Mouse (Mus musculus): ENCODE data around the gene Mgl2. TPM values are rescaled to one million over a fixed set of nuclear protein-coding genes. Genes with fewer than 3 reads are reported as not detected.
"Not testable (repeated sequence)": the region's sequence is repeated elsewhere in the genome, so short reads cannot be mapped to it uniquely, and the experiment has no call there.

Mgl2 gene
- polyA plus RNA-seq, 1 experiment from 2014 or later, result not detected

DNA sequence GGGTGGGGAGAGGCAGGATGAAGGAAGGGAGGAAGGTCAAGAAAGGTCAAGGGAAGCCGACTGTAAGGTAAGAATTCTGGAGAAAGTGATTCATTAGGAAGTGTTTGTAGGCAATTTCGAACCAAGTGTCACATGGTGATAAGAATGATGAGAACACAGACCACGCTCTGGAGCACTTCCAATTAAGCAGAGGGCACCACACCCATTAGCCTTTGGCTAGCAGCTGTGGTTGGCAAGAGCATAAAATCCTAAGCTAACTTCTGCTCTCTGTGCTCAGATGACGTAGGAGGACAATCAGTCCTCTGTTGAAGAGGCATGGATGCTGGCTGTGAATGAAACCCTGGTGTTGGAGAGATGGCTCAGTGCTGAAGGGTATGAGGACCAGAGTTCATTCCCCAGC lies 15.6 kb upstream of the Mgl2 start:
- ChIA-PET POLR2A (no interaction called here), CTCF (no interaction called here)
- peaks cover 10% of the 10 kb centered on the region for H3K27me3 ChIP-seq
- DNase-seq (ENCODE audit: low read depth, low spot score), result no peak
- TF ChIP-seq CTCF (IDR thresholded peaks at IDR 0.05), result no peak
- ATAC-seq, result no peak
- in situ Hi-C loops (cut with MboI; ENCODE audit: low pct_unique_long_range_greater_than_20kb), result no loop called here

DNA sequence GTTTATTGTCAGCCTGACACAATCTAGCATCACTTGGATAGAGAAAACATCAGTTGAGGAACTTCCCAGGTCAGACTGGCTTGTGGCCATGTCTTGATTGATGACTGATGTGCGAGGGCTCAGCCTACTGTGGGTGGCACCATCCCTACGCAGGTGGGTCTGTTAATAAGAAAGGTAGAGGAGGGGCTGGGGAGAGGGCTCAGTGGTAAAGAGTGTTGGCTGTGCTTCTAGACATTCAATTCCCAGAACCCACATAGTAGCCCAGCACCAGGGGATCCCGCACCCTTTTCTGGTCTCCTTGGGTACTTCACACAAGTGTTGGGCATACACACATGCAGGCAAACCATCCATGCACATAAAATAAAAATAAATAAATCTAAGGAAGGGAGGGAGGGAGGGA lies 14.2 kb upstream of the Mgl2 start:
- H3K27me3 ChIP-seq, result peaks cover 13% of the 10 kb centered on the region
- ChIA-PET POLR2A (no interaction called here), CTCF (no interaction called here)
- in situ Hi-C loops (cut with MboI; ENCODE audit: low pct_unique_long_range_greater_than_20kb), result no loop called here
- DNase-seq (ENCODE audit: low read depth, low spot score) (no peak), ATAC-seq (no peak)
- no peak for TF ChIP-seq CTCF (IDR thresholded peaks at IDR 0.05)

DNA sequence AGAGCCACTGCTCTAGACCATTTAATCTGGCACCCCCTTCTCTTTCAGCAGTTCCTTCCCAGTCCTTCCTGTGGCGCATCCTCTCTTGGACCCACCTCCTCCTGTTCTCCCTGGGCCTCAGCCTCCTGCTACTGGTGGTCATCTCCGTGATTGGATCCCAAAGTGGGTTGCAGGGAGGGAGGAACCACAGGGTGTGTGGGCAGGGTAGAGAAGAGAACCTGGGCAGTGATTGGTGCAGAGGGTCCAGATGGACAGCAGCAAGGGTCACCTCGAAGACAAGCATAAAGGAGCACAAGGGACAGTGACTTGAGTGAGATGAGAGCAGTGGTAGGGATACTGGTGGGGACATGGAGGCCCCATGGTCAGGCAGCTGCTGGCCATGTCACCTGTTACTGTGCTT lies 4.9 kb downstream of the Mgl2 start:
- DNase-seq (ENCODE audit: low read depth, low spot score); in situ Hi-C loops (cut with MboI; ENCODE audit: low pct_unique_long_range_greater_than_20kb); POLR2A ChIA-PET; ATAC-seq: not testable (repeated sequence)
- peaks cover 43% of the 10 kb centered on the region for H3K27me3 ChIP-seq
- CTCF ChIA-PET, result interaction anchor here (1.5 kb wide), 1 partner anchor 28 kb away, joined by 3 read pairs; no protein-coding TSS in a partner anchor

- DNase-seq (ENCODE audit: low read depth, low spot score); POLR2A ChIA-PET; CTCF ChIA-PET; ATAC-seq; in situ Hi-C loops (cut with MboI; ENCODE audit: low pct_unique_long_range_greater_than_20kb): not testable (repeated sequence)
- peaks cover 51% of the 10 kb centered on the region for H3K27me3 ChIP-seq
Measured at GRCm38 (mm10) chr11:70135925-70136324, 5.8 kb downstream of the Mgl2 start.

GRCm38 (mm10) chr11:70139171-70139570 lies 9.0 kb downstream of the Mgl2 start:
- DNase-seq (ENCODE audit: low read depth, low spot score) (no peak), ATAC-seq (no peak)
- CTCF ChIA-PET, result no interaction called here
- no peak for TF ChIP-seq CTCF (IDR thresholded peaks at IDR 0.05)
- POLR2A ChIA-PET, result no interaction called here
- peaks cover 51% of the 10 kb centered on the region for H3K27me3 ChIP-seq
- in situ Hi-C loops (cut with MboI; ENCODE audit: low pct_unique_long_range_greater_than_20kb), result no loop called here

GRCm38 (mm10) chr11:70151072-70151471 lies 20.9 kb downstream of the Mgl2 start:
- peak; percentile 69 for TF ChIP-seq CTCF (IDR thresholded peaks at IDR 0.05)
- ATAC-seq (peak; percentile 21), DNase-seq (ENCODE audit: low read depth, low spot score) (peak; percentile 19)

DNA sequence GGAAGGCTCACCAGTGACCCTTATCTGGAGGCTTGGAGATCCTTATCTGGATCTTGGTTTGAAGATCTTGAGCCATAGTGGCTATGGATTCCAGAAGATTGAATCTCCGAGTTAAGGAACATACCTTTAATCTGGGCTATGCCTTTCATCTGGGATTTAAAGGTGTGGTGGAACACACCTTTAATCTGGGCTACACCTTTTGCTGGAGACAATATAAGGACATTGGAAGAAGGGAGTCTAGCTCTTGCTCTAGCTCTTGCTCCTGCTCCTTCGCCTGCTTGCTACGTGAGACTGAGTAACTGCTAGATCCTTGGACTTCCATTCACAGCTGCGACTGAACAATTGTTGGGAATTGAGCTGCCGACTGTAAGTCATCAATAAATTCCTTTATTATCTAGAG lies 25.8 kb downstream of the Mgl2 start, which contains the start of gene Clec10a:
Clec10a (plus strand) TSS at position 301 of the 400 bp plus-strand sequence.
- CTCF ChIA-PET; POLR2A ChIA-PET; DNase-seq (ENCODE audit: low read depth, low spot score); ATAC-seq; in situ Hi-C loops (cut with MboI; ENCODE audit: low pct_unique_long_range_greater_than_20kb): not testable (repeated sequence)
- H3K27me3 ChIP-seq, result peaks cover 15% of the 10 kb centered on the region

More at GRCm38 (mm10) chr11:70151072-70151471, 20.9 kb downstream of the Mgl2 start:
- CTCF ChIA-PET, result interaction anchor here (0.9 to 2.2 kb wide), 4 partner anchors 20 to 71 kb away, joined by 3 to 11 read pairs (median 6); partner anchors contain the start of gene Slc16a11
- POLR2A ChIA-PET, result interaction anchor here (0.6 kb wide), 1 partner anchor 79 kb away, joined by 3 read pairs; no protein-coding TSS in a partner anchor
- H3K27me3 ChIP-seq, result peaks cover 30% of the 10 kb centered on the region
- in situ Hi-C loops (cut with MboI; ENCODE audit: low pct_unique_long_range_greater_than_20kb), result no loop called here

DNA sequence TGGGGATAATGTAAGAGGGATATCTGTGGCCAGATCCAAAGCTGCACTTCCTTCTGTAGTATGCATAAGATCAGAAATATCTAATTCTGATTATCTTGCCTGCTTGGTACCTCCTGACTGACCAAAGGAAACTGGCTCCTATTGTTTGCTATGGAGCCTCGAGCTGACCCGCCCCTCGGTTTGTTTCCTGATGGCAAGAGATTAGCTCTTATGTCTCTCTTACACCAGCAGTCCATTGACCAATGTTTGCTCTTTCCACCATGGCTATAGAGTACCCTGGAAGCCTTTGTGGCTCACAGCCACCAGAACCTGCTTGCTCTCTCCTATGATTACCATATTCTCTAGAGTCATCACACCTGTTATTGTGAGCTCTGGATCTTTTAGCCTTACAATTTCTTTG lies 32.2 kb downstream of the Mgl2 start:
- H3K27me3 ChIP-seq, result peaks cover 28% of the 10 kb centered on the region
- ChIA-PET POLR2A (interaction anchor here (0.7 kb wide), 1 partner anchor 40 kb away, joined by 3 read pairs; no protein-coding TSS in a partner anchor), CTCF (interaction anchor here (1.3 kb wide), 2 partner anchors 28 to 52 kb away, joined by 3 to 5 read pairs; no protein-coding TSS in a partner anchor)
- ATAC-seq, result no peak
- no peak for TF ChIP-seq CTCF (IDR thresholded peaks at IDR 0.05)
- DNase-seq (ENCODE audit: low read depth, low spot score), result no peak
- in situ Hi-C loops (cut with MboI; ENCODE audit: low pct_unique_long_range_greater_than_20kb), result no loop called here

GRCm38 (mm10) chr11:70165972-70166921 lies 36.1 kb downstream of the Mgl2 start:
- CTCF ChIA-PET, result interaction anchor here (1.2 kb wide), 1 partner anchor 16 kb away, joined by 4 read pairs; no protein-coding TSS in a partner anchor
- DNase-seq (ENCODE audit: low read depth, low spot score) (no peak), ATAC-seq (no peak)
- in situ Hi-C loops (cut with MboI; ENCODE audit: low pct_unique_long_range_greater_than_20kb), result no loop called here
- no peak for TF ChIP-seq CTCF (IDR thresholded peaks at IDR 0.05)
- peaks cover 28% of the 10 kb centered on the region for H3K27me3 ChIP-seq
- POLR2A ChIA-PET, result no interaction called here

DNA sequence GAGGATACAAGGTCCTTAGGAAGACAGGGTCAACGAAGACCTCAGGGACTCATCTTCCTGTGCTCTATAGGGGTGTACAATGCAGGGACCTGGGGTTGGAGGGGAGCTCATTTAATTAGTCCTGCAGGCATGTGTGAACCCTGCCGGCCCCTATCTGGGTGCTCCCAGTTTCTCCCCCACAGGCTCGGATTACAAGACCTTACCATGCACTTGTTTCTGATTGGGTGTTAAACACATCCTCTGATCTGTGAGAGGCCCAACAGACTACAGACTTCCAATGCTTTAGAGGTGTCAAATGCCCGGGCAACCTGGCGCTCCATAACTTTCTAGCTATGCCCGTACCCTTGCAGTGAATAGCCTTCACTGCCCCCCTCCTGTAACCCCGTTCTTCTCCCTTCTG lies 38.0 kb downstream of the Mgl2 start:
- H3K27me3 ChIP-seq, result peaks cover 22% of the 10 kb centered on the region
- ATAC-seq (no peak), DNase-seq (ENCODE audit: low read depth, low spot score) (no peak)
- CTCF ChIA-PET, result interaction anchor here (1.1 to 1.5 kb wide), 3 partner anchors 13 to 34 kb away, joined by 3 to 4 read pairs (median 3); no protein-coding TSS in a partner anchor
- no peak for TF ChIP-seq CTCF (IDR thresholded peaks at IDR 0.05)
- in situ Hi-C loops (cut with MboI; ENCODE audit: low pct_unique_long_range_greater_than_20kb), result no loop called here
- POLR2A ChIA-PET, result no interaction called here

DNA sequence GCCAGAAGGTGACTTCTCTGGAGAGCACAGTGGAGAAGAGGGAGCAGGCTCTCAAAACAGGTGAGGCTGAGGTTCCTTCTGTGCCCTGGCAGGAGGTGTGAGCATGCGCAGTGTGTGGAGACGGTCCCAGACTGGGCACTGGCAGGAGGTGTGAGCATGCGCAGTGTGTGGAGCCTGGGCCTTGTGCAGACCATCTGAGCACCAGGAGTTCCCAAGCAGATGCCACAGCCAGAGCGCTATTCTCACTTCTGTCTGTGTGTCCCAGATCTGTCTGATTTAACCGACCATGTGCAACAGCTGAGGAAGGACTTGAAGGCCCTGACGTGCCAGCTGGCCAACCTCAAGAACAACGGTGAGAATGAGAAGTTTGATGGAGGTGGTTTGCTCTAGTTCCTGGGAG lies 39.3 kb downstream of the Mgl2 start:
- in situ Hi-C loops (cut with MboI; ENCODE audit: low pct_unique_long_range_greater_than_20kb); ATAC-seq: not testable (repeated sequence)

More for the DNA sequence above, 39.3 kb downstream of the Mgl2 start:
- DNase-seq (ENCODE audit: low read depth, low spot score); POLR2A ChIA-PET; CTCF ChIA-PET: not testable (repeated sequence)
- H3K27me3 ChIP-seq, result peaks cover 12% of the 10 kb centered on the region
